Mouse (Mus musculus): Measurements from ENCODE around the gene Med24.
"Not testable (repeated sequence)": the region's sequence is repeated elsewhere in the genome, so short reads cannot be mapped to it uniquely, and the experiment has no call there.

The Med24 gene

DNA sequence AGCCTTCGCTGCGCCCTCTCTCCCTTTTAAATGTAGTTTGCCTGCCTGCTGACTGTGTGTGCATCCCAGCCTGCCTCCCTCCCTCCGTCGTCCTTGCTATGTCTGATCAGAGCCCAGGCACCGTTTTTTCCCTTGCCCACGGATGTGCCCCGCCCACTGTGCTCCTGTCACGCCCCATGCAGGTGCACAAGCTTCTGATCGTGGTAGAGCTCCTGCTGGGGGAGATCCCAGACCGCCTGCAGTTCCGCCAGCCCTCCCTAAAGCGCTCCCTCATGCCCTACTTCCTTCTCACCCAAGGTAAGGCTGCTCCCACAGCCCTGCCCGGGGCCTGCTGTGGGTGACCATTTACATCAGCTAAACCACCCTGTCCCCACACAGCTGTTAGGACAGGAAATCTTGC is 36.0 kb downstream of the Med24 start:
- DNase-seq (ENCODE audit: low spot score), result no peak

DNA sequence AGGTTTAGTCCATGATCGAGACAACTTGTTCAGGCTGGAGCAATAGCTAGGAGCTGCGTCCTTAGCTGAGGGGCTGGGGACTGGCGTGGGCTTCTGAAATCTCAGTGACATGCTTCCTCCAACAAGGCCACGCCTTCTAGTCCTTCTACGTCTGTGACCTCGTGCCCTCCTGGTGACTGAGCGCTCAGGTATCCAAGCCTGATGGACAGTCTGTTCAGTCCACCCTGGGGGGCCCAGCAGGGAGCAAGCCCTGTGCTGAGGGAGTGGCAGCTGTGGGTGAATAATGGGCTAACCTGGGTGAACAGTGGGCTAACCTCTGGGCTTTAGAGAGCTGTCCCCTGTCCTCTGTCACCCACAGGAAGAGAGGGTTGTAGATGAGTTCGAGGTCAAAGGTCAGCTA is 41.2 kb downstream of the Med24 start:
- no peak for DNase-seq (ENCODE audit: low spot score)

DNA sequence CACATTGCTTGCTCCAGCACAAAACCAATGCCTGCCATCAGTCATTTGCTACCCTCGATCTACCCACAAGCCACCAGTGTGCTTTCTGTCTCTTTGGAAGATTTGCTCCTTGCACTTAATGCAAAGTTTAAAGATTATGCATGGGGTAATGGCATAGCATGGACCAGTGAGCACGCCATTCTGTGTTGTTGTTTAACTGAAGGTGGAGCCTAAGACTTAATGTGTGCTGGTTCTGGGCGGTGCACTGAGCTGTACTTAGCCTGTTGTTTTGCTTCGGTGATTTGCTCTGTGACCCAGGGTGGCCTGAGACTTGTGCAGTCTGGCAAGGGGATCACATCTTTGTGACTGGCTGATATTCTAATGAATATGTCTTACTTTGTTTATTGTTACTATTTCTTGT is 42.3 kb downstream of the Med24 start:
- DNase-seq (ENCODE audit: low spot score), result no peak

DNA sequence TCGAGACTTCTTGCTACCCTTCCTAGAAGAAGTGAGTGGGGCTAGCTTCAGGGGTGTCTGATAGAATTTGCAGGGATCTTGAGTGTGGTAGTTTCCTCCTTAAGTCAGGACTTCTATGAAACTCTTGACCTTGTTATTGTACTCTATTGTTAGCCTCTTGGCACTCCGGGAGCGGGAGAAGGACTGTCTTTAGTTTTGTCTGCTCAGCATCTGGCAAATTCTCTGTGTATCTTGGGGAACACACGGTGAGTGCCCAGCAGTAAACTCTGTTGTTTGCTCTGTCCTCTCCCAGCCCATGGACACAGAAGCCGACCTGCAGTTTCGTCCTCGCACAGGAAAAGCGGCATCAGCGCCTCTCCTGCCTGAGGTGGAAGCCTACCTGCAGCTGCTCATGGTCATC is 43.6 kb downstream of the Med24 start:
- no peak for DNase-seq (ENCODE audit: low spot score)

DNA sequence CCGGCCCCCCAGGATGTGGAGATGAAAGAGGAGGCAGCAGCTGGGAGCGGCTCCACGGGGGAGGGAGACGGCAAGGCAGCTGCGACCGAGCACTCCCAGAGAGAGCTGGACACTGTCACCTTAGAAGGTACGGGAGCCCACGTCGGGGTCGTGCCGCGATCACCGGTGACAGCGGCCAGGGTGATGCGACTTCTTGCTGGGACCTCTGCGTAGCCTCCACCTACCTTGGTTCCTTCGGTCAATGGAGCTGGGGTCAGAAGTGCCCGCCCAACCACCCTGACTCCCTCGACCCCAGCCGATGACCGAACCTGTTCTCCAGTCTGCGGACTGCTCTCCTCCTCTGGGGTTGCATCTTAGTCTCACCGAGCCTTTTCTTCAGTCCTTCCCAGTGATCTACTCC is 46.4 kb downstream of the Med24 start:
- DNase-seq (ENCODE audit: low spot score), result no peak

DNA sequence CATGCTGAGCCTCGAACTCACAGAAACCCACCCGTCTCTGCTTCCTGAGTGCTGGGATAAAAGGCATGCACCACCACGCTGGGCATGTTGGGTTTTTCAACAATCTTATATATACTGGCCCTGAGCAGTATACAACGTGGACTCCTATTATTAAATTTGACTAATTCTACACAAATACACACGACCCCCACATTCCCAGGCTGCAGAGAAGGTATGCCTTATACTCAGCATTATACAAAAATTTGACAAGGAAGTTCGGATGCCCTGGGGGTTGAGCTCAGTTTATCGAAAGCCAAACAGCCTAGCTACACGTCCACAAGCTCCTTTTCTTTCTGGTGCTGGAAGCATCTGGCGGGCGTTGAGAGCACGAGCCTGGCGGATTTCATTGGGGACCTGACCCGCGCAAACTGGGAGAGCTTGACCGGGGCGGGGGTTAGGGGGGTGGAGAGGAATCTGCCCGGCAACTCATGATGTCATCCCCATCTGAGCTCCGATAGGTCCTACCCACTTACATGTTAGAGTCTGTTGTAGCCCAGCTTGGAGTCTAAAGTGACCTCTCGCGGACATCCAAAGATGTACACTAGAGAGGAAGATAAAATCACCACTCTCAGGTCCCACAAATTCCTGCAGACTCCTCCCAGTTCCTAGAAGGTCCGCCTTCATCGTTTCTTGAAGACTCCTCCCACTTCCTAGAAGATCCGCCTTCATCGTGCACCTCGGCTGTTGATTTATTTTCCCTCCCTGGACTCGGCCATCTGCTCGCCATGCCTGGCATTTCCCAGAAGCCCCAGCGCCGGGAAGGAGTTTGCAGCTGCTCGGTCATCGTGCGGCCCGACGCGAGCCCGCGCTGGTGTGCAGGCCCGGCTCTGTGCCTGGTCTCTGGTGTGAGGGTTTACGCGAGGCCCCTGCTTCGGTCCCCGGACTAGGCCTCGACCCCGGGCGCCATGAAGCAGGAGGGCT is 47.2 kb downstream of the Med24 start, which contains the start of gene Psmd3:
Gene Psmd3 (plus strand): TSS at position 769 of the 960 bp plus-strand sequence.
- peak; percentile 97 for DNase-seq (ENCODE audit: low spot score)

DNA sequence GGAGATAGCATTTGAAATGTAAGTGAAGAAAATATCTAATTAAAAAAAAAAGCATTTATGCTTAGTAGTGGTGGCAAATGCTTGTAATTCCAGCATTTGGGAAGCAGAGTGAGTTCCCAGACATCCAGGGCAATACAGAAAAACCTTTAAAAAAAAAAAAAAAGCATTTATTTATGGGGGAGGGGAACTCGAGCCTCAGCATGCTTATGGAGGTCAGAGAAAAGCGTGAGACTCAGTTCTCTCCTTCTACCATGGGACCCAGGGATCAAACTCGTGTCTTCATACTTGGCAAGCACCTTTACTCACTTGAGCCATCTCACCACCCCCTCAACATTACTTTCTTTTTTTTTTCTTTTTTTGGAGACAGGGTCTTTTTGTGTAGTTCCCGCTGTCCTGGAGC is 48.0 kb downstream of the Med24 start:
- DNase-seq (ENCODE audit: low spot score), result no peak

DNA sequence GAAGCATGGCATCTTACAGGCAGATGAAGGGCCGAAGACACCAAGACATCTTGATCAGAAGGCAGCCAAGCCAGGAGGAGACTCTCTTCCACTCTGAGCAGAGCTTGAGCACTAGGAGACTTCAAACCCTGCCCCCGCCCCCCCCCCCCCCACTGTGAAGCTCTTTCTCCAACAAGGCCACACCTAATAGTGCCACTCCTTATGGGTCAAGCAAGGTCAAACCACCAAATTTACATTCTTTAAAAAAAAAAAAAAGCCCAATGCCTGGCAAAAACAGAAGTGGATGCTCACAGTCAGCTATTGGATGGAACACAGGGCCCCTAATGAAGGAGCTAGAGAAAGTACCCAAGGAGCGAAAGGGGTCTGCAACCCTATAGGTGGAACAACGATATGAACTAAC is 48.6 kb downstream of the Med24 start:
- DNase-seq (ENCODE audit: low spot score), result not testable (repeated sequence)

DNA sequence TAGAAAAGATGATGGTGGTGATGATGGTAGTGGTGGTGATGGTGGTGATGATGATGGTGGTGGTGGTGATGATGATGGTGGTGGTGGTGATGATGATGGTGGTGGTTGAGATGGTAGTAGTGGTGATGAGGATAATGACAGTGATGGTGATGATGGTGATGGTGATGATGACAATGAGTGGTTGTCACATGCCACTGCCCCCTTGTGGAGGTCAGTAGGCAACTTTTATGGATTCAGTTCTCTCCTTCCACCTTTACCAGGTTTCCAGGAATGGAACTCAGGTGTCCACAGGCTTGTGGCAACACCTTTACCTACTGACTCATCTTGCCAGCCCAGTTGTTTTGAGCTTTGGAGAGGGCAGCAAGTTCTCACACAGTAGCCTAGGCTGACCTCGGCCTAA is 49.2 kb downstream of the Med24 start:
- DNase-seq (ENCODE audit: low spot score), result no peak

DNA sequence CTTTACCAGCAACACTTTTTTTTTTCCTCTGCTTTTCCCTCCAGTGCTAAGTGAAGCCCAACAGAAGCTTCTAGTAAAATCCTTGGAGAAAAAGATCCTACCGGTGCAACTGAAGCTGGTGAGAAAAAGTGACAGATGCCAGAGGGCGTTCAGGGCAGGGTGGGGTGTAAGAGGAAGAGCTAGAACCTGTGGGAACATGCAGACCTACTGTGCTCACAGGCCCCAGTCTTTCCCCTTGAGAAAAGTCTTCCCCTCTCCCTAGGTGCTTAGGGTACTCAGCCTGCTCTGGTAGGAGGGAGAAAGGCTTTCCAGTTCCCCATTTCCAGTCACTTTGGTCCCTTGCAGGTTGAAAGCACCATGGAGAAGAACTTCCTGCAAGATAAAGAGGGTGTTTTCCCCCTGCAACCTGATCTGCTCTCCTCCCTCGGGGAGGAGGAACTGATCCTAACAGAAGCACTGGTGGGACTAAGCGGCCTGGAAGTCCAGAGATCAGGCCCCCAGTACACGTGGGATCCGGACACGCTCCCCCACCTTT is 53.3 kb downstream of the Med24 start:
- no peak for DNase-seq (ENCODE audit: low spot score)

DNA sequence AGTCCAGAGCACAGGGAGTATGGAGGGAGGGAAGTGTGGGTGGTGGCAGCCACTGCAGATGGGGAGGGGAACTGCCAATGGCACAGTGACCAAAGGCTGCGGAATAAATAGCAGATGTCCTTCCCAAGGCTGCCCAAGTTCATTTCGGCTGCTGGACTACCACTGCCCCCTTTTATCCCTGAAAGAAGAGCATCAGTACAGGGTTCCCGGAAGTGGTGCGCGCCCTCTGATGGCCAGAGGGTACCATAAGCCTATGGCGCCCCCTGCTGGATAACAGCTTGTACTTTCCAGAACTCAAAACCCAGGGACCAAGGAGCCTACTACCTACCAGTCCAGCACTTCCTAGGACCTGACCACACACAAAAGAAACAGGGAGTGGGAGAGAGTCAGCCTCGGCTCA is 56.1 kb downstream of the Med24 start:
- peak; percentile 71 for DNase-seq (ENCODE audit: low spot score)

DNA sequence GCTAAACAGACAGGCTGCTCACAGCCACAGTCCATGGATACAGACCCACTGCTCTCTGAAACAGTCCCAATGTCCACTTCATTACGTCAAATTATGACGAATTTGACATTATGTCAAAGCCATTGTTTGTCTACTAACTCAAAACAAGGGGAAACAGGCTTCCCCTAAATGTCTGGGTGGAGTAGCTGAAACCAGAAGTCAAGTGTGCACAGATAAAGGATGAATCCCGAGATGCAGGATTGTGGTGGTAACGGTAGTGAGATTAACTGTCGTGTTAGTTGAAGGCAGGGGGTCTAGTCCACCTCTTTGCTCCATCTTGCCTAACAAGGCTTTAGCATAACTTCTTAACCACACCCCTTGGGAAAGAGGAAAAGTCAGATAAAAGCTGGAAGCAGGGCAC is 56.8 kb downstream of the Med24 start:
- no peak for DNase-seq (ENCODE audit: low spot score)

DNA sequence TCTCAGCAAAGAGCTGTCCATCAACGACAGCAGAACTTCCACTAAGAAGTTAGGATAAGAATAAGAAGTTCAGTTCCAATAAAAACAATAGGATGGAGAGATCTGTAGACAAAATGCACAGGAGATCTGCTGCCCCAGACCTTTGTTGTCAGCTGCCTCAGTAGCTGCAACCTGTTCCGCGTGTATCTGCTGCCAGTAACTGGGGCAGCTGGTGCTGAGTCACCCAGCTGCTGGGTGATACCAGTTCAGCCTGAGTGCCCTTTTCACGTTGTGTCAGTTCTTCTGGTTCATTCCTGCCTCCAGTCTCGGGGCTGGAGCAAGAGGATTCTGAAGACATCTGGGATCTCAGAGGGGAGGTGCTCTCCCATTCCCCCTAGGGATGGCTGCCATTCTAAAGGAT is 57.4 kb downstream of the Med24 start:
- no peak for DNase-seq (ENCODE audit: low spot score)

DNA sequence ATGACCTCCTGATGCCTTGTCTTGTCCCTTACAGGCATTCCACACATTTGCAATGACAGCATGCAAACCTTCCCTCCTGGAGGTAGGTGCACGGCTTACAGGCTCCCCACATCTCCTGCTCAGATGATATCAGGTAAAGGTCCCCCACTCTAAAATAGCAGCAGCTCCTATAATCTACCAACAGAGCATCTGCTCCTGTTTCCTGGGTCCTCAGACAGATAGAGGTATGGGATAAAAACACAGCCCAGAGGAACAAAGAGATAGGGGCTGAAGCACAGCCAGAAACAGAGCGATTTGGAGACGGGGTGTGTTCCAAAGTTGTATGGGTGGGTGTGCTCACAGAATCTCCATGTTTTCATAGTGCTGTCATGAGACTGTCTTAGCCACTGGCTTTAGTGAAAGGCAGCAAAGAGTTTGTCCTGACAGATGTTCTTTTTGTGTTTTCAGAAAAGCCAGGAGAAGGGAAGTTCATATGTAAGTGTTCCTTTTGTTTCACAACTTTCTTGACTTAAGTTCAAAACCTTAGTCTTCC is 57.9 kb downstream of the Med24 start:
- DNase-seq (ENCODE audit: low spot score), result no peak

DNA sequence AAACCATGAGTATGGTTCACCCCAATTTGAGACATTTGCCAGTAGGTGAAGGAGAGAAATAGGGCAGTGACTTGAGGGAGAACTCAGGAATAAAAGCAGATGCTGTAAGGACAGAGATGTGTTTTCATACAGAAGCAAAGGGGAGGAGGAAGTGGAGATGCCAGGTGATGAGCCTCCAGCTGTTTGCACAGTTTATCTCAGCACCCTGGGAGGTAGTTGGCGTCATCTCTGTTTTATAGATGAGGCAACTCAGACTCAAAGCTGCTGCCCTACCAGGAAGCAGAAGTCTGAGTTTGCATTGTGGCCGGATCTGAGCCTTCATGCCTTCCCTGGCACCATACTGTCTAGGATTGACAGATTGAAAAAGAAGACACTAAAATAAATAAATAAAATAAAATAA is 60.3 kb downstream of the Med24 start:
- no peak for DNase-seq (ENCODE audit: low spot score)

DNA sequence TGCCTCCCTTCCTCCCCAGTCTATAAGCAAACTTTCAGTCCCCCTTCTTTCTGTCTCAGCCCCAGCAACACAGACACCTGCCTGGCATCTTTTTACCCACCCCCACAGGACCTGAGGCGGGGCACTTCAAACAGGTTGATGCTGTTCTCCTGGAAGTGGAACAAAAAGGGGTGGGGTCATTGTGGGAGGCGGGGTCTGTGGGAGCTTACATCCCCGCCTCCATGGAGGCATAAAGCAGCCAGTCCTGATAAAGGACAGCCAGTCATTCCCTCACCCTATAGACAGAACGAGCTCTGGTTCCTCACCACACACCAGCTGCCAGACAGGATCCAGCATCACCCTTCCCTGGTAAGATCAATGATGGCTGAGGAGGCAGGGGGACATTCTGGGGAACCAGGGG is 65.1 kb downstream of the Med24 start, which contains the start of gene Gsdma:
Gene Gsdma (plus strand): TSS at position 261 of the 400 bp plus-strand sequence.
- no peak for DNase-seq (ENCODE audit: low spot score)

DNA sequence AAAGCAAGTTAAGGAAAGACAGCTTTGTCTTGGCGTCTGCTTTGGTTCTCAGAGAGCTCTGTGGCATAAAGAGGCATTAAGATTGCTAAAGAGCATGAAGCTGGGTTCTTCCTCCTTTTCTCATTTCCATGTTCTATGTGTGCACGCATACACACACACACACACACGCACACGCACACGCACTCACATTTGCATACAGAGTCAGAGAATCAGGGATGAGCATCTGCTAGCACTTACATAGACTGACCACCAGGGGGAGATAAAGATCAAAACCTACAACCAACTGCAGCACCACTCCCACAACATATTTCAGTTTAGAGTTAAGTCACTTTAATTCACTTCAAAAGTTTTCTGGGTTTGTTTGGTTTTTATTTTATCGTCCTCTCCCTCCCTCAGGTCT is 68.7 kb downstream of the Med24 start:
- DNase-seq (ENCODE audit: low spot score), result no peak

DNA sequence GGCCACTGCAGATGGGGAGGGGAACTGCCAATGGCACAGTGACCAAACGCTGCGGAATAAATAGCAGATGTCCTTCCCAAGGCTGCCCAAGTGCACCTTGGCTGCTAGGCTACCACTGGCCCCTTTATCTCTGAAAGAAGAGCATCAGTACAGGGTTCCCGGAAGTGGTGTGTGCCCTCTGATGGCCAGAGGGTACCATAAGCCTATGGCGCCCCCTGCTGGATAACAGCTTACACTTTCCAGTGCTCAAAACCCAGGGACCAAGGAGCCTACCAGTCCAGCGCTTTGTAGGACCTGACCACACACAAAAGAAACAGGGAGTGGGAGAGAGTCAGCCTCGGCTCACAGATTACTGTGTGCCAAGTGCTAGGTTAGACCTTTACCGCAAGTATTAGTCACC is 74.2 kb downstream of the Med24 start:
- peak; percentile 66 for DNase-seq (ENCODE audit: low spot score)

Data from testis, postnatal 10 days (tissue).